Mouse (Mus musculus): ENCODE data around the gene Ndufb10.

Ndufb10 gene

GRCm38 (mm10) chr17:24724184-24724583 is at the start of gene Ndufb10:
Gene Ndufb10 (minus strand): TSS chr17:24724478.
- DNase-seq (ENCODE audit: low read depth, low spot score), result peak; percentile 98

- DNase-seq (ENCODE audit: low read depth, low spot score), result peak; percentile 22
Observed at GRCm38 (mm10) chr17:24773241-24773640, 49.0 kb upstream of the Ndufb10 start.

- no peak for DNase-seq (ENCODE audit: low read depth, low spot score)
Observed at GRCm38 (mm10) chr17:24769146-24769545, 44.9 kb upstream of the Ndufb10 start.

GRCm38 (mm10) chr17:24766266-24766875 is 42.1 kb upstream of the Ndufb10 start:
- no peak for DNase-seq (ENCODE audit: low read depth, low spot score)

GRCm38 (mm10) chr17:24765016-24765905 is 41.0 kb upstream of the Ndufb10 start:
- no peak for DNase-seq (ENCODE audit: low read depth, low spot score)

GRCm38 (mm10) chr17:24761121-24761520 is 36.8 kb upstream of the Ndufb10 start:
- DNase-seq (ENCODE audit: low read depth, low spot score), result no peak

GRCm38 (mm10) chr17:24757394-24757793 is 33.1 kb upstream of the Ndufb10 start:
- no peak for DNase-seq (ENCODE audit: low read depth, low spot score)

GRCm38 (mm10) chr17:24752415-24753394 is 28.4 kb upstream of the Ndufb10 start, which contains the start of gene Hs3st6:
Gene Hs3st6 (plus strand): TSS chr17:24752988.
- peak; percentile 45 for DNase-seq (ENCODE audit: low read depth, low spot score)

GRCm38 (mm10) chr17:24751528-24751927 is 27.2 kb upstream of the Ndufb10 start:
- DNase-seq (ENCODE audit: low read depth, low spot score), result no peak

- no peak for DNase-seq (ENCODE audit: low read depth, low spot score)
Observed at GRCm38 (mm10) chr17:24746986-24747385, 22.7 kb upstream of the Ndufb10 start.

GRCm38 (mm10) chr17:24745526-24746497 is 21.5 kb upstream of the Ndufb10 start:
- DNase-seq (ENCODE audit: low read depth, low spot score), result peak; percentile 93

- no peak for DNase-seq (ENCODE audit: low read depth, low spot score)
Observed at GRCm38 (mm10) chr17:24744381-24744780, 20.1 kb upstream of the Ndufb10 start.

- no peak for DNase-seq (ENCODE audit: low read depth, low spot score)
Observed at GRCm38 (mm10) chr17:24743896-24744295, 19.6 kb upstream of the Ndufb10 start.

GRCm38 (mm10) chr17:24742307-24742706 is 18.0 kb upstream of the Ndufb10 start:
- DNase-seq (ENCODE audit: low read depth, low spot score), result no peak

GRCm38 (mm10) chr17:24739926-24740325 is 15.6 kb upstream of the Ndufb10 start:
- DNase-seq (ENCODE audit: low read depth, low spot score), result no peak

- DNase-seq (ENCODE audit: low read depth, low spot score), result no peak
Observed at GRCm38 (mm10) chr17:24738238-24738637, 14.0 kb upstream of the Ndufb10 start.

GRCm38 (mm10) chr17:24737135-24737810 is 13.0 kb upstream of the Ndufb10 start:
- DNase-seq (ENCODE audit: low read depth, low spot score), result peak; percentile 35

GRCm38 (mm10) chr17:24736330-24737051 is 12.2 kb upstream of the Ndufb10 start, which contains the start of gene Msrb1:
Gene Msrb1 (plus strand): TSS chr17:24736642.
- peak; percentile 96 for DNase-seq (ENCODE audit: low read depth, low spot score)

GRCm38 (mm10) chr17:24735446-24735845 is 11.2 kb upstream of the Ndufb10 start:
- DNase-seq (ENCODE audit: low read depth, low spot score), result no peak
